Mouse (Mus musculus) cortical plate, adult 2 months (tissue): ENCODE measurements at regions not wholly inside any gene's neighbourhood (a gene's known extent, or its start where the extent isn't known, plus 50 kb on each side); places are given as distances from the start of the nearest gene placed in this dataset.

ENCODE experiments used
- CTCF ChIP-seq: fragments of 200-500 bp; IDR thresholded peaks from 2 replicates; pipeline ENCODE4 v1.5.1; 2011; ENCODE audit warnings: mild to moderate bottlenecking, control low read depth, low read length; ENCODE audit not compliant: insufficient read depth; ENCODE audit errors: extremely low read depth
- POLR2A ChIP-seq: fragments of 200-500 bp; IDR thresholded peaks from 2 replicates; pipeline ENCODE4 v1.6.1; 2011; ENCODE audit warnings: mild to moderate bottlenecking, low read length, control low read depth; ENCODE audit not compliant: insufficient read depth; ENCODE audit errors: extremely low read depth

DNA sequence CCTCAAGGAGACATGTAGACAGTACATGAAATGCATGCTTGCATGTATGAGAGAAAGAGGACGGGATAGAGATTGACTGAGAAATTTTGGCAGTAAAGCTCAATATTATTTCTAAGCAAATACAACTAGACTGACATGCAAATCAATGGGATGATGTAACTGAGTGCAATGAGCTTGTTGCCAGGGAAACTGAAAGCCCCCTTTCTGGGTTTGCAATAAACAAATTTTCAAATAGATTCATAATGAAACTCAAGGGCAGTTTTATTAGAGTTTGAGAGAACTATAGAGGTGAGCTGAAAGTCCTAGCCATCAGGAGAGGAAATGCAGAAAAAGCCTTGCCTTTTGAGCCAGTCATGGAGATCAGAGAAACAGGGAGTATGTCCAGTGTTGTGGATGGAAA is 460.2 kb downstream of the Arl4a start:
- TF ChIP-seq CTCF (no peak), POLR2A (no peak)
